Mouse (Mus musculus): Measurements from ENCODE around the gene Lin54.

DNA sequence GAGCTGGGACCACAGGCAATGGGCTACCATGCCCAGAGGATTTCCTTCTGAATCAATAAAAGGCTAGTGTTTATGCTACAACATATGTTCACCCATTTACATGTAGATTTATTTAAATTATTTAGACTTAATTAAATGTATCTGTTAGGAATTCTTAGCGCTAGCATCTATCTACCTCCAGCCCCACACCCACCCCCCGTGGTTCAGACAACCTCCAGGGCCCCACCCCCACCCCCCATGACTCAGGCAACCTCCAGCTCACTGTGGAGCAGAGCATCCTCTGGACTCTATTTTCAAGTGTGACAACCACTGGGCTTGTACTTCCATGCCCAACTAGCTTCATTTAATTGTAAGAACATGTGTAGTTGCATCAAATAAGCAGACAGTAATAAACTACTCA is 48.6 kb downstream of the Lin54 start:
- no peak for TF ChIP-seq CTCF (IDR thresholded peaks at IDR 0.05; ENCODE audit: low read depth)
- no peak for TF ChIP-seq EP300 (IDR thresholded peaks at IDR 0.05; ENCODE audit: low read depth)
